Mouse (Mus musculus): ENCODE measurements around the gene Chga.
A peak's percentile ranks its signal among the peaks of the same experiment; 100 is the strongest.

Gene Chga

DNA sequence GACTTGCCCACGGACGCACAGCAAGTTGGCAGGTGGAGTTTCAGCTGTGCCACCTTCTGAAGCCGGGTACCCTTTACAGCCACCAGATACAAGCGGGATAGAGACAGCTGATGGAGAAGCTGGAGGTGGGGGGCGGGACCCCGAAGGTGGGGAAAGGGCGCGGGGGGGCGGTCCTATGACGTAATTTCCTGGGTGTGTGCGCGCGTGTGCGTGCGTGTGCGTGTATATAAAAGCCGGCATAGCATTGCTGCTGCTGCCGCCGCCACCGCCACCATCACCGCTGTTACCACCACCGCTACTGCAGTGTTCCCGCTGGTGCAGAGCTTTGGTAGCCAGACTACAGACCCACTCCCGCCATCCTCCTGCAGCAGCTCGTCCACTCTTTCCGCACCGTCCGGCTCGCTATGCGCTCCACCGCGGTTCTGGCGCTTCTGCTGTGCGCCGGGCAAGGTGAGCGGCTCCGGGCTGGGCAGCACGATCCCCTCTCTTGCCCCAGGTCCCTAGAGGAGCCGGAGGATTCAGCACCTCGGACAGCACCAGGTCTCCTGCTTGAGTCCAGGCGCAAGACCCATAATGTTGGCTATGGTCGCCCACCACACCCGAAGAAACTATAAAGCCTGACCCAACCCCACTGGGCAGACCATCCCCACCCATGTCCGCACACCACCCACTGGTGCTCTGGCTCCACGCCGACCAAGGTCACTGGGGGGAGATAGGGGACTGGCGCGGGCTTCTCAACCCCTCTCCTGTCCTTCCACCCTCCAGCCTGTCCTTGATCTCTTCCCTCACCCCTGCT, at the start of gene Chga:
Chga (plus strand) TSS at position 249 of the 796 bp plus-strand sequence.
- peak; percentile 63 to 87 for DNase-seq (ENCODE audit: low spot score in 2 of 2)

- no peak for DNase-seq (ENCODE audit: low spot score in 2 of 2)
Observed at GRCm38 (mm10) chr12:102505131-102505713, 49.5 kb upstream of the Chga start.

GRCm38 (mm10) chr12:102505949-102506348, 48.8 kb upstream of the Chga start:
- DNase-seq (ENCODE audit: low spot score in 2 of 2): no peak

GRCm38 (mm10) chr12:102511363-102511762, 43.4 kb upstream of the Chga start:
- no peak for DNase-seq (ENCODE audit: low spot score in 2 of 2)

DNA sequence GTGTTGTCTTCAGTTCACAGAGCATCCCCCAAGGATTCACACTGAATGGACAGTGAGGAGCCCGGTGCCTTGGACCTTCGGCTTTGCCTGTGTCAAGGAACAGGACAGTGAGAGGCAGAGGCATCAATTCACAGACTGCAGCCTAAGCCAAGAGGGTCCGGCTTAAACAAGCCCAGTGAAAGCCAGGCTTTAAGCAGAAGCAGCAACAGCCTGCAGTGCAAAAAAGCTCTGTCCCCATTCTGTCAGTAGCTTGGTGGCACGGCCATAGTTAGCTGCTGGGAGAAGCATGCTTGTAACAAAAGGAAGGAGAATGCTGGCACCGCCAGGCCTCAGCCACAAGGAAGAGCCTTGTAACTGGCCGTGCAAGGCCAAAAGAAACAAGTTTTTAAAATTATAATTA, 40.6 kb upstream of the Chga start:
- no peak for DNase-seq (ENCODE audit: low spot score in 2 of 2)

GRCm38 (mm10) chr12:102514751-102515150, 40.0 kb upstream of the Chga start:
- DNase-seq (ENCODE audit: low spot score in 2 of 2): no peak

DNA sequence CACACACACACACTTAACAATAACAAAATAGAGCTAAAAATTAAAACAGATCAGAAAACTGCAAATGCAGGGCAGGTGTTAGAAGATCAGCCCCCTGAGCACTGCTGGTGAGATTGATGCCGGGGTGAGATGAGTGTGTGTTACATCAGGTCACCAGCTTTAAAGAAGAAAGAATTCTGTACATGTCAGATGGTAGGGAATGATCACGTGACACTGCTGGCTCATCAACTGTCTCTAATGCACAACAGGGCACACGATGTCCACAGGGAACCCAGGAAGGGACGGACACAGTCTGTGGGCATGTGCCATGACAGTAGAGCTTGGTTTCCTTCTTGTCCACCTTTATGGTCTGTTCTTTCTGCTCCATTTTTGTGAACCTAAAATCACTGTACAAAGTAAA, 38.6 kb upstream of the Chga start:
- DNase-seq (ENCODE audit: low spot score in 2 of 2): no peak

- no peak for DNase-seq (ENCODE audit: low spot score in 2 of 2)
Observed at GRCm38 (mm10) chr12:102517647-102518046, 37.1 kb upstream of the Chga start.

- no peak for DNase-seq (ENCODE audit: low spot score in 2 of 2)
Observed at GRCm38 (mm10) chr12:102519929-102520720, 34.6 kb upstream of the Chga start.

- no peak for DNase-seq (ENCODE audit: low spot score in 2 of 2)
Observed at GRCm38 (mm10) chr12:102521777-102522319, 32.9 kb upstream of the Chga start.

GRCm38 (mm10) chr12:102524216-102524615, 30.6 kb upstream of the Chga start:
- no peak for DNase-seq (ENCODE audit: low spot score in 2 of 2)

GRCm38 (mm10) chr12:102524760-102525159, 30.0 kb upstream of the Chga start:
- no peak for DNase-seq (ENCODE audit: low spot score in 2 of 2)

DNA sequence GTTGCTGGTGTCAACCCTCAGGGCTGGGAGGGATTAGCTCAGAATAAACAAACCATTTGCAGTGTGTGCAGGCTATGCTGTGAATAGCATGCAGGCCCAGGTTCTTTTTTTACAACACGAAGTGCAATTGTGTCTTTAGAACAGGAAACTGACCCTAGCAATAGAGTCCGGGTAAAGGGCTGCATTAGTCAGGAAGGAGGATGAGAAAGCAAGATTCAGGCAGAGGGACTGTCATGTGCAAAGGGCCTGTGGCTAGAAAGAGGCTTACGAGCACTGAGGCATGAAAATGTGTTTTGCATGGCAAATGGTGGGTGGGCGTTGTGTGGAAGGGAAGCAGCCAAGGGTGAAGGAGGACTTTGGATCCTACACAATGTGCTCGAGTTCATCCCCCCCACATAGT, 26.8 kb upstream of the Chga start:
- DNase-seq (ENCODE audit: low spot score in 2 of 2): no peak

DNA sequence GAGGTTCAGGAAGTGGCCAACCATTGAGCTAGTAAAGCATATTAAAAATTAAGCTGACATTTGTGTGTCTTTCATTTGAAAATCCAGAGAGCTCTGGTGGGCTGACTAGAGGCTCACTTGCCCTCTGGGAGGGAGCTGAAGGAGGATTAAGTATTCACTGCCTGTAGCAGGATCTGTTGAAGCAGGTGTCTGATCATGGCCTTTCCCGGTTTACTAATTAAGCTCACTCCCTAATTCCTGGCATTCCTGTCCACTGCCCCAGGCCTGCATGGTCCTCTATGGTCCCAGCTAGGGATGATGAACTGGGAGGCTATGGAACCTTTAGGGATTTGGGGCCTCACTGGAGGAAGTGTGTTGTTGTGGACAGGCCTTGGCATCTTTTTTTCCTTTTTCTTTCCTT, 19.0 kb upstream of the Chga start:
- no peak for DNase-seq (ENCODE audit: low spot score in 2 of 2)

- DNase-seq (ENCODE audit: low spot score in 2 of 2): no peak
Observed at GRCm38 (mm10) chr12:102540278-102540677, 14.5 kb upstream of the Chga start.

DNA sequence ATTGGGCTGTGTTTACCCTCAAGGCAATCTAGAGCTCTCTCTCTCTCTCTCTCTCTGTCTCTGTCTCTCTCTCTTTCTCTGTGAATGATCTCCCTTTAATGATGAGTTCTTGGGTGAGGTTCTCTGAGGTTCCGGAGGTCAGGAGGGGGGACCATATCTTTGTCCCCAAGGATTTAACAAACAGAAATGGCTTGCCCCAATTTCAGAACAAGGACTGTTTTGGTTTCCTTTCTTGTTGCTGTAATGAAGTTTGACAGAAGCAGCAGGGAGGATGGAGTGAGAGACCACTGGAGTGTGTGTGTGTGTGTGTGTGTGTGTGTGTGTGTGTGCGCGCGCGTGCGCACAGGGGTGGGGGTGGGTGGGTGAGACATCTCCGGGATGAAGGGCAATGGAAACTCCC, 13.6 kb upstream of the Chga start:
- DNase-seq (ENCODE audit: low spot score in 2 of 2): no peak

DNA sequence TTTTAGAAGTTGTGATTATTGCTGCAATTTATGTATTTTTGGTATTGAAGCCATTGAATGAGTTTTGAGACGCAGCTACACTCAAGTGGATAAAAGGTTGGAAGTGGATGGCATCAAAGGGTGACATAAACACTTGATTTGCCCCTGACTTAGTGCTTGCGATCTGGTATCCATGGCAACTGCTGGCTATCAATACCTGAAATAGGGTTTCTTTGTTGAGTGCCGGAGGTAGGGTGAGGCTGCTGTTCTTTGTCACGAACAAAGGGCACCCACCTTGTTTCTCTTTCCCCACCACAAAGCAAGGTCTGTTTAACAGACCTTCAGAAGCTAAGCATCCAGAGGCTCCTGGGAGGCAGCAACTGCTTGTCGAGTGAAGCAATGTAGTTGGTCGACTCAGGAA, 9.6 kb upstream of the Chga start:
- DNase-seq (ENCODE audit: low spot score in 2 of 2): no peak

GRCm38 (mm10) chr12:102550529-102550928, 4.2 kb upstream of the Chga start:
- DNase-seq (ENCODE audit: low spot score in 2 of 2): peak; percentile 67 to 90

DNA sequence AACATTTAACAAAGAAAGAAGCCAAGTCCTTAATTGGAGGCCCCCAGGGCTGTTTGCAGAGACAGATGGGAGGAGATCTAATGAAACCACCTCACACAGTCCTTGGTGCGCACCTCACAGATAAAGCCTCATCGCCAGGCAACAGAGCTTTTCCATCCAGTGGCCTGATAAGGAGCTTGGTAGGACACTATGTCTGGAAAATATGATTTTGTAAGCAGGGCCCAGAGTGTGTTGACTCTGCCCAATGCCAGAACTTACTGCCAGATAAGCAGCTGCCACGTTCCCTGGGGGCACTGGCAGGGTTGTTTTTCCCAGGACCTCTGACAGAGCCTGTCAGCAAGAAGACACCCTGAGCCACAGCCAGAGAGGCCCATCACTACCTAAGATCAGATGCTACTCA, 3.6 kb upstream of the Chga start:
- peak in 1 of 2 experiments; percentile 35 for DNase-seq (ENCODE audit: low spot score in 2 of 2)

GRCm38 (mm10) chr12:102552001-102552400, 2.8 kb upstream of the Chga start:
- DNase-seq (ENCODE audit: low spot score in 2 of 2): no peak

GRCm38 (mm10) chr12:102553705-102554275, 979 bp upstream of the Chga start:
- no peak for DNase-seq (ENCODE audit: low spot score in 2 of 2)

DNA sequence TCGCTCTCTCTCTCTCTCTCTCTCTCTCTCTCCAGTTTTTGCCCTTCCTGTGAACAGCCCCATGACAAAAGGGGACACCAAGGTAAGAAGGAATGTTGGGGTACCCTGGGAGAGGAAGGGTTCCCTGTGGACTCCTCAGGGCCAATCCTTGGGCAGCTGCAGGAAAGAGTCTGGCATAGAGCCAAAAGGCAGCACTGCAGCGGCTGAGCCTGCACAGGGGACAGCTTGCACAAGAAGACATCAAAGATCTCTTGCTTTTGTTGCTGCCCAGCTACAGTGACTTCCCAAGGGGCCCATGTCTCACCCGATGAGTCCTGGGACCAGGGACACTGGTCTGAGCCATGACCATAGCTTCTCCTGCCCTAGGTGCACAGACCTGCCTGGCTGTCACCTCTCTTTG, 1.1 kb downstream of the Chga start:
- DNase-seq (ENCODE audit: low spot score in 2 of 2): no peak

All from spleen, postnatal 4 days (tissue).